In the genomic region with DNA sequence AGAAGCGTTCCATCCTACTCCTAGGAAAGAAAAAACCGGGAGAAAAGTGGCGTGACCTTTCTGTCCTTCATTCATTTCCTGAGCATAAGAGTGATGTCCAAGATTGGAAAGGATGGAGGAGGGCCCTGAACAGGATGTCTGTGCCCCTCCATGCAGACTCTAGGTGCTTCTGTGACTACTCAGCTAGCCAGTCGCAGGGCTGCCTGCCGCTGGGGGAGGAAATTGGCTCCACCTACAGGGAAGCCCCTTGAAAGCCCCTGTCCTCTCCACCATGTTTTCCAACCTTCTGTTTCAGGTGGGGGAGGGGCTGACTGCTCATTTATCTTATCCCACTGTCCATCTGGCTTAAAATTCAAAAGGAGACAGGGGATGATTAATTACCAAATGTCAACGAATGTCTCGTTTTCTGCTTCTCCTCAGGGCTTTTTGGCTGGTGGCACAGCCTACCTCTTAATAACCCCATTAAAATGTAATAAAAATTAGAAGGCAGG, we compare ENCODE assay signal across 26 mouse cellular contexts.
A peak's percentile ranks its signal among the peaks of the same experiment; 100 is the strongest.
DNase-seq lines count a peak whose midpoint lies in the region; ATAC-seq and TF ChIP-seq lines count a peak whose summit lies in the region.
"Had no signal": no experiment of that assay in that cellular context is flagged by ENCODE, and none has a peak within 500 bp of the region (broad histone marks: within the 10 kb centered on the region; RNA-seq: fewer than 3 reads in every experiment).

No protein-coding gene starts in this region.

- H3K4me1 ChIP-seq in heart, adult 2 months (ENCODE audit: control insufficient read depth, insufficient read depth, low read length), result peaks cover 1% of the 10 kb centered on the region
- H3K4me1 ChIP-seq in hindbrain, embryonic 12.5 days, result no peaks in the 10 kb centered on the region
- no peaks in the 10 kb centered on the region for H3K4me1 ChIP-seq in hindbrain, embryonic 14.5 days (replicated peaks; ENCODE audit: control insufficient read depth, insufficient read depth, low read length)
- H3K4me1 ChIP-seq in hindbrain, postnatal 0 days (ENCODE audit: insufficient read depth, low read length), result no peaks in the 10 kb centered on the region; the same call in 1 of the 2 replicates
- H3K4me1 ChIP-seq: embryonic facial prominence, embryonic 15.5 days; forebrain, embryonic 12.5 days; limb, embryonic 13.5 days; midbrain, embryonic 13.5 days; stomach, embryonic 15.5 days had no signal

- H3K79me2 ChIP-seq in heart, adult 2 months (replicated peaks; ENCODE audit: control insufficient read depth, insufficient read depth, low read length), result no peaks in the 10 kb centered on the region

- no peaks in the 10 kb centered on the region for H3K27me3 ChIP-seq in heart, adult 2 months (ENCODE audit: control insufficient read depth, insufficient read depth, low read length)
- 0 out of 2 replicates have a peak, but pooled peaks cover 3% of the 10 kb centered on the region for H3K27me3 ChIP-seq in hindbrain, embryonic 12.5 days
- H3K27me3 ChIP-seq in hindbrain, embryonic 14.5 days (ENCODE audit: control insufficient read depth, insufficient read depth, low read length), result no peaks in the 10 kb centered on the region
- H3K27me3 ChIP-seq in hindbrain, postnatal 0 days (ENCODE audit: insufficient read depth, low read length), result no peaks in the 10 kb centered on the region
- H3K27me3 ChIP-seq: embryonic facial prominence, embryonic 15.5 days; forebrain, embryonic 12.5 days; limb, embryonic 13.5 days; midbrain, embryonic 13.5 days; stomach, embryonic 15.5 days had no signal

- no peak for TF ChIP-seq EP300 in heart, adult 2 months (IDR thresholded peaks at IDR 0.05; ENCODE audit: insufficient read depth, low read depth, low read length)

- no peaks in the 10 kb centered on the region for H3K36me3 ChIP-seq in heart, adult 2 months (ENCODE audit: control insufficient read depth, insufficient read depth, low read length)
- H3K36me3 ChIP-seq in hindbrain, embryonic 12.5 days, result no peaks in the 10 kb centered on the region
- no peaks in the 10 kb centered on the region for H3K36me3 ChIP-seq in hindbrain, embryonic 14.5 days (replicated peaks; ENCODE audit: control insufficient read depth, insufficient read depth)
- no peaks in the 10 kb centered on the region for H3K36me3 ChIP-seq in hindbrain, postnatal 0 days (ENCODE audit: insufficient read depth, low read length)
- H3K36me3 ChIP-seq: embryonic facial prominence, embryonic 10.5 days; embryonic facial prominence, embryonic 15.5 days; forebrain, embryonic 12.5 days; heart, embryonic 12.5 days; limb, embryonic 13.5 days; midbrain, embryonic 13.5 days; stomach, embryonic 15.5 days had no signal

- H3K9me3 ChIP-seq in hindbrain, embryonic 12.5 days (replicated peaks), result no peaks in the 10 kb centered on the region
- no peaks in the 10 kb centered on the region for H3K9me3 ChIP-seq in hindbrain, embryonic 14.5 days (ENCODE audit: control insufficient read depth, low read length)
- no peaks in the 10 kb centered on the region for H3K9me3 ChIP-seq in hindbrain, postnatal 0 days (ENCODE audit: low read length)
- H3K9me3 ChIP-seq: embryonic facial prominence, embryonic 10.5 days; embryonic facial prominence, embryonic 15.5 days; forebrain, embryonic 12.5 days; heart, embryonic 12.5 days; limb, embryonic 13.5 days; midbrain, embryonic 13.5 days; stomach, embryonic 15.5 days had no signal

- no peak overlapping the region for H3K4me2 ChIP-seq in hindbrain, embryonic 12.5 days (replicated peaks)
- no peak overlapping the region for H3K4me2 ChIP-seq in hindbrain, embryonic 14.5 days (replicated peaks)
- H3K4me2 ChIP-seq in hindbrain, postnatal 0 days (ENCODE audit: low read depth, low read length), result no peak overlapping the region
- H3K4me2 ChIP-seq: embryonic facial prominence, embryonic 15.5 days; forebrain, embryonic 12.5 days; limb, embryonic 13.5 days; liver, embryonic 11.5 days; midbrain, embryonic 13.5 days; stomach, embryonic 15.5 days had no signal

- intact Hi-C loops in heart, adult 2 months (cut with DNase I), result no loop called here

- H3K4me3 ChIP-seq in heart, adult 2 months, result no peak overlapping the region
- H3K4me3 ChIP-seq in hindbrain, embryonic 12.5 days, result no peak overlapping the region
- no peak overlapping the region for H3K4me3 ChIP-seq in hindbrain, embryonic 14.5 days (replicated peaks; ENCODE audit: low read length)
- no peak overlapping the region for H3K4me3 ChIP-seq in hindbrain, postnatal 0 days (ENCODE audit: low read length)
- H3K4me3 ChIP-seq: embryonic facial prominence, embryonic 10.5 days; embryonic facial prominence, embryonic 15.5 days; forebrain, embryonic 12.5 days; heart, embryonic 12.5 days; limb, embryonic 13.5 days; midbrain, embryonic 13.5 days; stomach, embryonic 15.5 days had no signal

- DNase-seq in heart, adult 11 months, result peak; percentile 71
- no peak for DNase-seq in heart, adult 2 months
- no peak for DNase-seq in hindbrain, embryonic 14.5 days (ENCODE audit: low spot score)
- DNase-seq in brain, embryonic 14.5 days (ENCODE audit: low read depth), result peak; percentile 44
- peak; percentile 29 for DNase-seq in hindbrain, postnatal 0 days (ENCODE audit: low spot score)
- DNase-seq: adrenal gland, adult 2 months; adrenal gland, postnatal 36 days; B cell, adult 2 months; cerebellum, adult 9-10 months; gastrocnemius, postnatal 14 days; heart, postnatal 14 days; kidney, adult 8-10 months; lung, postnatal 36 days; right cerebral cortex, postnatal 25 days had no signal

- H3K9ac ChIP-seq in heart, adult 2 months (ENCODE audit: low read depth, low read length), result no peak overlapping the region
- no peak overlapping the region for H3K9ac ChIP-seq in hindbrain, embryonic 12.5 days
- H3K9ac ChIP-seq in hindbrain, embryonic 14.5 days, result no peak overlapping the region
- no peak overlapping the region for H3K9ac ChIP-seq in hindbrain, postnatal 0 days (replicated peaks; ENCODE audit: low read length)
- H3K9ac ChIP-seq: embryonic facial prominence, embryonic 15.5 days; forebrain, embryonic 12.5 days; heart, embryonic 12.5 days; limb, embryonic 13.5 days; midbrain, embryonic 13.5 days; stomach, embryonic 15.5 days had no signal

- no peak overlapping the region for H3K27ac ChIP-seq in heart, adult 2 months
- no peak overlapping the region for H3K27ac ChIP-seq in hindbrain, embryonic 12.5 days
- no peak overlapping the region for H3K27ac ChIP-seq in hindbrain, embryonic 14.5 days
- H3K27ac ChIP-seq in hindbrain, postnatal 0 days, result no peak overlapping the region
- H3K27ac ChIP-seq: embryonic facial prominence, embryonic 10.5 days; embryonic facial prominence, embryonic 15.5 days; forebrain, embryonic 12.5 days; kidney, postnatal 0 days; limb, embryonic 13.5 days; midbrain, embryonic 13.5 days; stomach, embryonic 15.5 days had no signal

- TF ChIP-seq CTCF in heart, adult 2 months (IDR thresholded peaks at IDR 0.05), result no peak
- no peak for TF ChIP-seq CTCF in brain, embryonic 14.5 days (IDR thresholded peaks at IDR 0.05; ENCODE audit: borderline replicate concordance, extremely low read depth, insufficient read depth, insufficient read length)
- no peak for TF ChIP-seq CTCF in hindbrain, postnatal 0 days (IDR thresholded peaks at IDR 0.05; ENCODE audit: low read depth)

- WGBS in heart, adult 2 months, result 74% methylated on average over 7 of the region's 7 CpGs
- 59% methylated on average over 7 of the region's 7 CpGs for WGBS in hindbrain, embryonic 12.5 days
- 56% methylated on average over 7 of the region's 7 CpGs for WGBS in hindbrain, embryonic 14.5 days
- 60% methylated on average over 7 of the region's 7 CpGs for WGBS in hindbrain, postnatal 0 days

- ATAC-seq in hindbrain, embryonic 12.5 days (ENCODE audit: low FRiP score), result peak; percentile 48; the same call in 1 of the 2 replicates
- ATAC-seq in hindbrain, embryonic 14.5 days (ENCODE audit: low FRiP score), result no peak
- no peak for ATAC-seq in hindbrain, postnatal 0 days
- ATAC-seq: activated CD4-positive, CD25-positive, alpha-beta regulatory T cell, adult 4 months; intestine, embryonic 16.5 days; midbrain, embryonic 13.5 days had no signal

- TF ChIP-seq POLR2A in heart, adult 2 months (IDR thresholded peaks at IDR 0.05; ENCODE audit: insufficient read depth, low read depth, low read length), result no peak
- no peak for TF ChIP-seq POLR2A in brain, embryonic 14.5 days (IDR thresholded peaks at IDR 0.05; ENCODE audit: borderline replicate concordance, extremely low read depth, insufficient read depth, insufficient read length, poor library complexity, severe bottlenecking)

Comparison
In these comparisons a context has a peak if more than half of its experiments do, and no peak if none do; other contexts are left out.
1. DNase-seq: peak in heart, adult 11 months (single experiment), brain, embryonic 14.5 days (single experiment) and hindbrain, postnatal 0 days (single experiment); none in heart, adult 2 months (0 of 2) and hindbrain, embryonic 14.5 days (single experiment).